Mouse (Mus musculus) fat pad, adult 2 months (tissue): ENCODE data around the gene Htr6.

Experiments used
- DNase-seq: peaks from one replicate; pipeline ENCODE4 v3.0.0-alpha.2; 2011; ENCODE audit warnings: low read depth, low spot score; ENCODE audit errors: extremely low read depth

Htr6 gene

DNA sequence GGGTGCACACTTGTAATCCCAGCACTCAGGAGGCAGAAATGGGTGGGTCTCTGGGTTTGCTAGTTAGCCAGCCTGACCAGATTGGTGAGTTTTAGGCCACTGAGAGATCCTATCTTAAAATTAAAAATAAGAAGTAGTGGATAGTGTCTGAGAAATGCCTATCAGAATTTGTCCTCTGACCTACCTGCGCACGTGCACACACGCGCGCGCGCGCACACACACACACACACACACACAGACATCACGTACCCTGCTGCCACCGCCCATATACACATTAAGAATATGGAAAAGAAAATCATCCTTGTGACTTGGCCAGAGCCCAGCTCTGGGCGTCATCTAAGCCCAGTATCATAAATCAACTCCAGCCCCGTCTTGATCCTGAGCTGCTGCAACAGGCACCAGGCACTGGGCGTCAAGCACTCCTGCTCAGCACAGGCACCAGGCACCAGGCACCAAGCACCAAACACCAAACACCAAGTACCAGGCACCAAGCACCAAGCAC lies 64.1 kb downstream of the Htr6 start:
- no peak for DNase-seq
